Mouse (Mus musculus): Measurements from ENCODE around the gene Alkal2.

The Alkal2 gene

GRCm38 (mm10) chr12:30928182-30928581 is 44.1 kb downstream of the Alkal2 start:
- no peak for DNase-seq (ENCODE audit: low spot score)

DNA sequence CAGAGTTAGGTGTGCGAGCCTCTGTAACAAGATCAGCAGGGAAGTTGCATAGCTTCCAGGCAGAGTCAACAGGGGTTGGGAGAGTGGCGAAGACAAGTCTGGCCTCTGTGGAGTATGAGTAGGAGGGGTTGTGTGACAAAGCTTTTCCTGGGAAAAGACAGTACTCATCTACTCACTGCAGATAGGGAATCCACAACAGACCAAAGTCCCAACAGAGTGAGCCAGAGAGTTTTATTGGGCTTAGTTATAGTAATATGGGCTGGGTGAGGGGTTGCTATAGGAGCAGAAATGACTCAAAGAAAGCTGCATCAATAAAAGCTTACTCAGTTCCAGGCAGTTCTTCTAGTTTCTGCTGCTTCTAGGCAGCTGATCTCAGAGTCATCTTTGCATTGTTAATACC is 49.2 kb downstream of the Alkal2 start:
- DNase-seq (ENCODE audit: low spot score): no peak

GRCm38 (mm10) chr12:30936899-30937298 is 52.8 kb downstream of the Alkal2 start:
- DNase-seq (ENCODE audit: low spot score): no peak

Measured in c-Kit-positive CD71-positive TER-119-positive erythroid progenitor cells, embryonic 14.5 days (primary cell).